Mouse (Mus musculus): ENCODE data around the gene Rmi1.
"Not testable (repeated sequence)": the region's sequence is repeated elsewhere in the genome, so short reads cannot be mapped to it uniquely, and the experiment has no call there.

Rmi1 gene

DNA sequence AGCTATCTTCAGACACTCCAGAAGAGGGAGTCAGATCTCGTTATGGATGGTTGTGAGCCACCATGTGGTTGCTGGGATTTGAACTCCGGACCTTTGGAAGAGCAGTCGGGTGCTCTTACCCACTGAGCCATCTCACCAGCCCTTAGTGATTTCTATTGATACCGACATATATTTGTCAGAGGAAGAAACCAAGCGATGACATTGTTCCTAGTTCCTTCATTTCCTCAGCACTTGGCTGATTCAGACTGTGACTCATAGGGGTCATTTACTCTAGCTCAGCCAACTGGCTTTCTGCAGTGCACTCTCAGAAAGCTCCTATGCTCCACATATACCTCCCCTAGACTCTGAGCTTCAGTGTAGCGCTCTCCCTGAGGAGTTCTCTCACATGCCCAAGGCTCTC lies 56.8 kb downstream of the Rmi1 start:
- in situ Hi-C loops (cut with MboI, MseI), result not testable (repeated sequence)
